Mouse (Mus musculus) midbrain, embryonic 11.5 days (tissue): Measurements from ENCODE around the gene Pcif1. TPM values are rescaled to one million over a fixed set of nuclear protein-coding genes. Genes with fewer than 3 reads are reported as not detected.
"Not testable (repeated sequence)": the region's sequence is repeated elsewhere in the genome, so short reads cannot be mapped to it uniquely, and the experiment has no call there.

Experiments
- ATAC-seq: fragments of 200-750 bp; cut with Nextera tagmentation; 2 replicates; pipeline ENCODE4 v1.8.0; 2017; ENCODE audit warnings: moderate TSS enrichment, moderate library complexity; ENCODE audit not compliant: low FRiP score
- DNase-seq: peaks from one replicate; pipeline ENCODE4 v3.0.0; 2015; ENCODE audit warnings: low spot score; ENCODE audit errors: missing footprints
- H3K27ac ChIP-seq: fragments of 300-500 bp; sonication (generic); 2 replicates; pipeline ENCODE4 v1.5.1; 2014; ENCODE audit warnings: low read depth, low read length
- H3K27me3 ChIP-seq: fragments of 300-500 bp; sonication (generic); 2 replicates; pipeline ENCODE4 v1.6.1; 2014; ENCODE audit warnings: mild to moderate bottlenecking, low read length, moderate library complexity, mixed read lengths; ENCODE audit not compliant: control insufficient read depth, insufficient read depth
- H3K36me3 ChIP-seq: fragments of 300-500 bp; sonication (generic); 2 replicates; pipeline ENCODE4 v1.6.1; 2014; ENCODE audit warnings: mild to moderate bottlenecking, low read length, moderate library complexity, mixed read lengths; ENCODE audit not compliant: control insufficient read depth, insufficient read depth
- H3K4me1 ChIP-seq: fragments of 300-500 bp; sonication (generic); 2 replicates; pipeline ENCODE4 v1.6.1; 2014; ENCODE audit warnings: low read length; ENCODE audit not compliant: control insufficient read depth, insufficient read depth
- H3K4me2 ChIP-seq: fragments of 300-500 bp; sonication (generic); 2 replicates; pipeline ENCODE4 v1.6.1; 2014; ENCODE audit warnings: mild to moderate bottlenecking, moderate library complexity
- H3K4me3 ChIP-seq: fragments of 300-500 bp; sonication (generic); 2 replicates; pipeline ENCODE4 v1.5.1; 2014; ENCODE audit warnings: low read depth, low read length
- H3K9ac ChIP-seq: fragments of 300-500 bp; sonication (generic); 2 replicates; pipeline ENCODE4 v1.6.1; 2014; ENCODE audit warnings: low read length
- H3K9me3 ChIP-seq: fragments of 300-500 bp; sonication (generic); 2 replicates; pipeline ENCODE4 v1.6.1; 2016; ENCODE audit warnings: low read length; ENCODE audit not compliant: control insufficient read depth
- WGBS: fragments of 180-500 bp; shearing (Covaris S2); extraction: QIAGEN DNeasy Blood & Tissue Kit; methylation state at CpG from one replicate; pipeline ENCODE4 v1.1.7; 2014; 5-methylcytosine and 5-hydroxymethylcytosine counted together
- polyA plus RNA-seq: library from polyadenylated mRNA; unstranded; fragments of >200 nt; fragmentation: Nextera tagmentation; extraction: Ambion mirVana; gene quantifications from 2 replicates; pipeline ENCODE4 v1.2.1, GENCODE M21; 2014

The Pcif1 gene
- polyA plus RNA-seq, 1 experiment from 2014 or later, result 65.7 TPM

DNA sequence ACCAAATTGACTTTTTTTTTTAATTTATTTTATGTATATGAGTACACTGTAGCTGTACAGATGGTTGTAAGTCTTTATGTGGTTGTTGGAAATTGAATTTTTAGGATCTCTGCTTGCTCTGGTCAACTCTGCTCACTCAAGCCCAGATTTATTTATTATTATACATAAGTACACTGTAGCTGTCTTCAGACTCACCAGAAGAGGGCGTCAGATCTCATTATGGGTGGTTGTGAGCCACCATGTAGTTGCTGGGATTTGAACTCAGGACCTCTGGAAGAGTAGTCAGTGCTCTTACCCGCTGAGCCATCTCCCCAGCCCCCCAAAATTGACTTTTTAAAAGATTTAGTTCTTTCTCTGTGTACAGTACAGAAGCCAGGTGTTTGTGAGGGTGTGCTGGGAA lies 3.5 kb upstream of the Pcif1 start:
- not testable (repeated sequence) for H3K4me1 ChIP-seq, H3K9ac ChIP-seq, ATAC-seq, H3K27ac ChIP-seq, H3K36me3 ChIP-seq, H3K4me2 ChIP-seq, H3K4me3 ChIP-seq, H3K9me3 ChIP-seq, DNase-seq, H3K27me3 ChIP-seq
- 49% methylated on average over 2 of the region's 2 CpGs for WGBS

DNA sequence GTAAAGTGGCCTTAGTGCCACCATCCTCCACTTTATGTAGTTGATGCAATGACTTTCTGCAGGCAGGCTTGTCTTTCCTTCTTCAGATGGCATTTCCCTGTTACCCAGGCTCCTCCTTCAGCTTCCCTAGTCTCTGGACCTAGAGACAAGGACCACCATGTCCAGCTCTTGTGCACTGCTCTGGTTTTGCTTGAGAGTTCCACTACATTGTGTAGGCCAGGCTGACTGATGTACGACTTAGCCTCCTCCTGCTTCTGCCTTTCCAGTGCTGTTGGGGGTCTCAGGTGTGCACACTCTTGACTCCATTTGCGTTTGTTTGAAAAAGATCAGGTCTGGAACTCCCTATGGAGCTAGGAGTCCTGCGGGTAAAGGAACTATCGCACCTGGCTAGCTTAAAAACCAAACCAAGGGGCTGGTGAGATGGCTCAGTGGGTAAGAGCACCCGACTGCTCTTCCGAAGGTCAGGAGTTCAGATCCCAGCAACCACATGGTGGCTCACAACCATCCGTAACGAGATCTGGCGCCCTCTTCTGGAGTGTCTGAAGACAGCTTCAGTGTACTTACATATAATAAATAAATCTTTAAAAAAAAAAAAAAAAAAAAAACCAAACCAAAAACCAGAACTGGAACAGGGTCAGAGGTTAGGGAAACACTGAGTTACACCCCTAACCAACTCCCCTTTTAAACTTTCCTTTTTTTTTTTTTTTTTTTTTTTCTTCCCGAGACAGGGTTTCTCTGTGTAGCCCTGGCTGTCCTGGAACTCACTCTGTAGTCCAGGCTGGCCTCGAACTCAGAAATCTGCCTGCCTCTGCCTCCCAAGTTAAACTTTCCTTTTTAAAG lies 1.5 kb upstream of the Pcif1 start:
- peak overlapping the region; percentile 95 for H3K4me2 ChIP-seq

DNA sequence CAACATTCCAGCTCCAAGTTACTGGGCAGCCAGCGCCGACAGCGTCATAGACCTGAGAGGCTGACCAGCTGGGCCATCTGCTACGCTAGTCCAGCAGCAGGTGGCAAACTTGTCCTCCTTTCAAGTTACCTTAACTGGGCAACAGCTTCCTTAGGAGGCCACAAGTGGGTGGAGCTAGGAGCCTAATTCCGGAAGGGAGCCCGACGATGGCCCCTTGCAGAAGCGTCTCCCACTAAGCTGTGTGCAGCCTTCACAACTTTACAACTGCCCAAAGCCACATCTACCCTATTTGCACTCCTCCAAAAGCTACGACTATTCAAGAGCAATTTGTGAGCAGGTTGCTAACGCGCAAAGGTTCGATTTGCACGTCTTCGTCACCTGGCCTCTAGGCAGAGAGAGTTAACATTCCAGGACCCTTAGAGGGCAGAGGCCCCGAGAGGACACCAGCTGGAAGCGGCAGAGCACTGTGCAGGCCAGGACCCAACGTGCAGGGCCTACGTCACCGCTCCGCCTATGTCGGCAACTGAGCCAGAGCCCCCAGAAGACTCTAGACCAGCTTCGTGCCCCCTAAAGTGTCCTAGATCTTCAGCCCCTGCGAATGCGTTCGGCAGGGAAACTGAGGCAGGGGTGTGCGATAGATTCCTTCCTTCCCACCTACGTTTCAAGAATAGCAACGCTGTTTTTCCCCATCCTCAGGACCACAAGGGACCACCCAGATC lies 436 bp upstream of the Pcif1 start:
- ATAC-seq (peak; percentile 49), DNase-seq (peak; percentile 94)
- Histone ChIP-seq H3K27me3 (no peaks in the 10 kb centered on the region), H3K4me1 (peaks cover 8% of the 10 kb centered on the region; the same call in 1 of the 2 replicates), H3K4me2 (peak overlapping the region; percentile 95), H3K4me3 (peak overlapping the region; percentile 96), H3K9ac (peak overlapping the region; percentile 100), H3K27ac (peak overlapping the region; percentile 100), H3K9me3 (no peaks in the 10 kb centered on the region), H3K36me3 (no peaks in the 10 kb centered on the region)
- 3% methylated on average over 28 of the region's 28 CpGs for WGBS

More for the DNA sequence above, 1.5 kb upstream of the Pcif1 start:
- H3K9ac ChIP-seq, result peak overlapping the region; percentile 100; the same call in 1 of the 2 replicates
- H3K4me1 ChIP-seq, H3K27me3 ChIP-seq, H3K27ac ChIP-seq, ATAC-seq, H3K36me3 ChIP-seq, H3K9me3 ChIP-seq: not testable (repeated sequence)
- peak; percentile 84 for DNase-seq
- 68% methylated on average over 11 of the region's 11 CpGs for WGBS
- peak overlapping the region; percentile 96 for H3K4me3 ChIP-seq

DNA sequence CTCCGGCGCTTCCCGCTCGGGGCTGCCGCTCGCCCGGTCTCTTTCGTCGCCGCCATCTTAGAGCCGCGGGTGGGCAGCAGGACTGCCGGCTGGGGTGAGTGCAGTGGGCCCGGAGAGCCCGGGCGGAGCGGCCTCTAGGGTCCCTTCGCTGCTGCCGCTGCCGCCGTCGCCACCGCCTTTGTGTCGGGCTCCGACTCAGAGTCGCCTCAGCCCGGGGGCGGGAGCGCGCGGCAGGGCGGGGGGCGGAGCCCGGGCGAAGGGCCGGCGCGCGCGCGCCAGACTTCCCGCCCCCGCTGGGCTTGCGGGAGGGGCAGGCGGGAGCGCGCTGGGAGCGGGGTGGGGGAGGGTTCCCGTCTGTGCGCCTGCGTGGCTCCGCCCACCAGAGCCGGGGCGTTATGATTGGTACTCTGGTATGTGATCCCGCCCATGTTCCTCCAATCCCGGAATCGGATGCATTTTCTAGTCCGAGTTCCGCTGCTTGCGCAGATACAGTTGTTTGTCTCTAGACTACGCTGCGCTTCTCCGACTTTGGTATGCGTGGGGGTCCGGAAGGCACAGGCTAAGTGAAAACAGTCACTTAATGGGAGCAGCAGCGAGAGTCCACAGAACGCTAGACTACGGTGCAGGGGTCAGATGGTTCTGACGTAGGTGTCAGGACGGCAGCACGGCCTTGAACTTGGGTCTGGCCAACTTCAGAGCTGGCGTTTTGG lies 619 bp downstream of the Pcif1 start:
- peak overlapping the region; percentile 100 for H3K9ac ChIP-seq
- peaks cover 8% of the 10 kb centered on the region; the same call in 1 of the 2 replicates for H3K4me1 ChIP-seq
- no peaks in the 10 kb centered on the region for H3K9me3 ChIP-seq
- H3K27me3 ChIP-seq, result no peaks in the 10 kb centered on the region
- H3K36me3 ChIP-seq, result peaks cover 4% of the 10 kb centered on the region; the same call in 1 of the 2 replicates
- DNase-seq, result peak; percentile 100
- WGBS, result under 1% methylated on average over 56 of the region's 72 CpGs
- ATAC-seq, result peak; percentile 87
- H3K4me3 ChIP-seq, result peak overlapping the region; percentile 96
- H3K4me2 ChIP-seq, result peak overlapping the region; percentile 95
- peak overlapping the region; percentile 100 for H3K27ac ChIP-seq

DNA sequence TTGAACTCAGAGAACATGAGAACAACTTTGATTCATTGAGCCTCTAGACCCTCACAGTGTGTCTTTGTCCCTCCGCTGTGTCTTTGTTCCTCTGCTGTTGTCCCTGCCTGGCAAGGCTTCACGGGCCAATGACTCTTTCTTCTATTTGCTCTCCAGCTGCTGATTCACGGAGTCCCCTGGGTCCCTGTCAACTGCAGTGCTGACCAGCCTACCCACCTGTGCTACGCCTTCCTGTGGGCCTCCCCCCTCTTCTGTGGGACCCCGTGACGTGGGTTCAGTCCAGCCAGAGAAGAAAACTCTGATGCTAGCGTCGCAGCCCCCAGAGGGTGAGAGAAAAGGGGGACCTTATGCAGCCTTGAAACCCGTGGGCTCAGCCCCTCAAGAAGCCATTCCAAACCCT lies 3.5 kb downstream of the Pcif1 start:
- Histone ChIP-seq H3K9me3 (no peaks in the 10 kb centered on the region), H3K4me1 (peaks cover 8% of the 10 kb centered on the region; the same call in 1 of the 2 replicates), H3K4me2 (no peak overlapping the region), H3K4me3 (no peak overlapping the region), H3K9ac (peak overlapping the region; percentile 31; the same call in 1 of the 2 replicates), H3K27ac (peak overlapping the region; percentile 22), H3K36me3 (peaks cover 16% of the 10 kb centered on the region), H3K27me3 (no peaks in the 10 kb centered on the region)
- ATAC-seq (no peak), DNase-seq (no peak)
- 44% methylated on average over 9 of the region's 9 CpGs for WGBS

DNA sequence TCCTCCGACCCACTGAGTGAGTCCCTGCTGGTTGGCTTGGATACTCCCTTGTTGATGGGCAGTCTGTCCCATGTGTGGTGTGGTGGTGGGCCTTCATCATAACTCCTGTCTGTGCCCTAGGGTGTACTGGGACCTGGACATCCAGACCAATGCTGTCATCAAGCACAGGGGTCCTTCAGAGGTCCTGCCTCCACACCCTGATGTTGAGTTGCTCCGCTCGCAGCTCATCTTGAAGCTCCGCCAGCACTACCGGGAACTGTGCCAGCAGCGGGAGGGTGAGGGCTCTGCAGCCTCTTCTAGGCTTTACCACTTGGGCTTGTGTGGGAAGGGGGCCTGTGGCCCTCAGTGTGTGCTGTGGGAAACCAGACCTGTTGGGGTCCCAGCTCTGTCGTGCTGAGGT lies 6.7 kb downstream of the Pcif1 start:
- Histone ChIP-seq H3K4me1 (no peaks in the 10 kb centered on the region; the same call in 1 of the 2 replicates), H3K9ac (no peak overlapping the region), H3K4me3 (no peak overlapping the region), H3K9me3 (no peaks in the 10 kb centered on the region), H3K27ac (no peak overlapping the region), H3K4me2 (no peak overlapping the region), H3K36me3 (peaks cover 31% of the 10 kb centered on the region), H3K27me3 (no peaks in the 10 kb centered on the region)
- DNase-seq (no peak), ATAC-seq (no peak)
- 95% methylated on average over 7 of the region's 7 CpGs for whole genome bisulfite sequencing

DNA sequence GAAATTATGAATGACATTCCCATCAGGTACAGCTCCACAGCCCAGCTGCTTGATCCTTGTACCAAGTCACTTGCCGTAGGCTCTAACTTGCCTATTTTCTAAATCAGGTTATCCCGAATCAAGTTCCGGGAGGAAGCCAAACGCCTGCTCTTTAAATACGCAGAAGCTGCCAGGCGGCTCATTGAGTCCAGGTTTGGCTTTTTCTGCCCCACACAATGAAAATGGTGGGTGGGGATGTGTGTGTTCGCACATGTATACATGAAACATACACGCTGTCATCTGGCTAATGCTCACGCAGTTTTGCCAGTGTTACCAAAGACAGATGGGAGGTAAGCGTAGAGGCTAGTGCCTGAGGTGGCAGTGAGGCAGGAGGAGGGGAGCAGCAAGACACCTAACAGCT lies 7.5 kb downstream of the Pcif1 start:
- 94% methylated on average over 10 of the region's 10 CpGs for WGBS

DNA sequence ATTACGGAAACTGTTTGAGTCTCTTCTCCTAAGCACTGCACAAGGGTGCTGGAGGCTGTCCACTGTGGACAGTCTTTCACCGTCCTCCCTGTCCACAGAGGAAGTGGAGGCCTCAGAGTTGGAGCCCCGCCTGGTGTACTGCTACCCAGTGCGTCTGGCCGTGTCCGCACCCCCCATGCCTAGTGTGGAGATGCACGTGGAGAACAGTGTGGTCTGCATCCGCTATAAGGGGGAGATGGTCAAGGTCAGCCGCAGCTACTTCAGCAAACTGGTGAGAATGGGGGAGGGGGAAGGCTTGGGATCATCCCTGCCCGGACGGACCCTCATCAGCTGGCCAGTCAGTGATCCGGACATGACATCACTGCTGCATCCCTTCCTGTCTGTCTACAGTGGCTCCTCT lies 9.9 kb downstream of the Pcif1 start:
- no peak overlapping the region for H3K27ac ChIP-seq
- no peak overlapping the region for H3K4me2 ChIP-seq
- H3K4me3 ChIP-seq, result no peak overlapping the region
- no peaks in the 10 kb centered on the region for H3K9me3 ChIP-seq
- peaks cover 45% of the 10 kb centered on the region for H3K36me3 ChIP-seq
- H3K4me1 ChIP-seq, result no peaks in the 10 kb centered on the region
- no peak overlapping the region for H3K9ac ChIP-seq
- DNase-seq (no peak), ATAC-seq (no peak)
- no peaks in the 10 kb centered on the region for H3K27me3 ChIP-seq
- WGBS, result 91% methylated on average over 12 of the region's 12 CpGs

More for the DNA sequence above, 7.5 kb downstream of the Pcif1 start:
- Histone ChIP-seq H3K9ac (no peak overlapping the region), H3K27ac (no peak overlapping the region), H3K27me3 (no peaks in the 10 kb centered on the region), H3K4me2 (no peak overlapping the region), H3K9me3 (no peaks in the 10 kb centered on the region), H3K4me1 (no peaks in the 10 kb centered on the region; the same call in 1 of the 2 replicates), H3K4me3 (no peak overlapping the region), H3K36me3 (peaks cover 35% of the 10 kb centered on the region)
- ATAC-seq (no peak), DNase-seq (no peak)
